Mouse (Mus musculus) T-helper 17 cell (primary cell): ENCODE data around the gene Chpf2.

ENCODE experiments used
- in situ Hi-C, 2 experiments: fragments of 300-600 bp; cut with MboI, MseI; formaldehyde crosslinking; loops; 1 replicate in 1 of 2; 2 replicates in 1 of 2; pipeline ENCODE4 v1.15.1; 2025; ENCODE audit warnings: high pct_unique_total_duplicates in 2 of 2

Chpf2 gene

DNA sequence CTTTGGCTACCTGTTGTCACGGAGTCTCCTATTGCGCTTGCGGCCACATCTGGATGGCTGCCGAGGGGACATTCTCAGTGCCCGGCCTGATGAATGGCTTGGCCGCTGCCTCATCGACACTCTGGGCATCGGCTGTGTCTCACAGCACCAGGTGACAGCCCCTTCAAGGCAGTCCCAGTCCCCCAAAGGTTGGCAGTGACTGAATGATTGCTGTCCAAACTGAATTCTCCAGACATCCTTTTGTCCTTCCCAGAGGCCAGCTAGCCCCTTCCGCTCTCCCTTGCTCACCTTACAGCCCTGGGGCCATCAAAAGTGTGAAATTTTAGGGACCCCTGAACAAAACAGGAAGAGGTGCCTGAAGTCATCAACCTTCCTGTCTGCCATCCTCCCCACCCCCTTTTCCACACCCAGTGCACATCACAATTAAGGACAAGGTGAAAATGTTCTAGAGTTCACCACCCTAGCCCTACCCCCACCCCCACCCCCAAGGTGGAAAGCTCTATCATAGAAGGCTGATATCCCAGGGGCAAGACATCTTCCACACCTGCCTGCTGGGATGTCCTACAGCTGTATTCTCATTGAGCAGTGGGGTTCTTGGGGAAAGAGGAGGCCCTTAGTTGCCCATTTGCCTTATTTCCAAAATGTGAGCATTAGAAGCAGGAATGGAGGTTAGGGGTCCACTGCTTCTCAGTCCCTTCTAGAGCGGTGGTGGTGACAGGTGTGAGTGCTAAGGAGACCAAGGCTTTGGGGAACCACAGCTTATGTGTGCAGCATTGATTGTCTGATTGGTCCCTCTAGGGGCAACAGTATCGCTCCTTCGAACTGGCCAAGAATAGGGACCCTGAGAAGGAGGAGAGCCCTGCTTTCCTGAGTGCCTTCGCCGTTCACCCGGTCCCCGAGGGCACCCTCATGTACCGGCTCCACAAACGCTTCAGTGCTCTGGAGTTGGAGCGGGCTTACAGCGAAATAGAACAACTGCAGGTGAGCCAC, 3.3 kb downstream of the Chpf2 start:
- in situ Hi-C loops, result loop anchor here in 1 of 2 experiments (25.0 kb wide), 1 partner anchor 1178 kb away; no protein-coding TSS in a partner anchor

GRCm38 (mm10) chr5:24591268-24591721, 4.8 kb downstream of the Chpf2 start:
- in situ Hi-C loops, result loop anchor here in 1 of 2 experiments (25.0 kb wide), 1 partner anchor 1179 kb away; no protein-coding TSS in a partner anchor

GRCm38 (mm10) chr5:24591796-24592470, 5.4 kb downstream of the Chpf2 start:
- in situ Hi-C loops, result loop anchor here in 1 of 2 experiments (25.0 kb wide), 1 partner anchor 1180 kb away; no protein-coding TSS in a partner anchor

DNA sequence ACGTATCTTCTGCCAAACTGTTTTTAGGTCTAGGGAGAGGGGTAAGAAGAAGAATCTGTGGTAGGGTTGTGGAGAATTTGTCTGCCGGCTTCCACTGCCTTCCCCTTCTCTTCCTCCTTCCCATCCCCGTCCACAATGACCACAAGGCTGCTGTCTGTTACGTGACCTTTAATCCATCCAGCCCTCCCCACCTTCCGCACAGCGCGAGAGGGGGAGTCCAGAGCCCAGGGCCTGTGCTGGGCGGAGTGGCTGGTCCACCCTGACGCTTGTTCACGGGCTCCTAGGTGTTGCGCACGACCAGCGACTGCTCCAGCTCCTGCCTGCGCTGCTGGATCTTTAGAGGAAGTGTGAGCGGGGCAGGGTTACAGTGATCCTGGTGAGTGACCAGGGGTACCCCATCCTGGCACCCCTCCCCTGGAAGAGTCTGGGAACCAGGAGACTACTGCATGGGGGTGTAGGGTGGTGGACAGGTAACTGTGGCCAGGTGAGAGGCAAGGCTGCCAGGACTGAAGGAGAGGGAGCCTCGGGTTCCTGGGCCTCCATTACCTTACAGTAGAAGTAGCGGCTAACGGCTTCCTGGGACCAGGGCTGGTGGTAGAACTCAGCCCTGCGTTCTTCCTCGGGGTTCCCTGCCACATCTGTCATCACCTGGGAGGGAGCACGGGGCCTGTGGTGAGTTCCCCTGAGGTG, 6.1 kb downstream of the Chpf2 start:
- in situ Hi-C loops, result loop anchor here in 1 of 2 experiments (25.0 kb wide), 1 partner anchor 1180 kb away; no protein-coding TSS in a partner anchor

- in situ Hi-C loops, result loop anchor here in 1 of 2 experiments (25.0 kb wide), 1 partner anchor 1181 kb away; no protein-coding TSS in a partner anchor
Observed at GRCm38 (mm10) chr5:24593230-24593629, 6.7 kb downstream of the Chpf2 start.

DNA sequence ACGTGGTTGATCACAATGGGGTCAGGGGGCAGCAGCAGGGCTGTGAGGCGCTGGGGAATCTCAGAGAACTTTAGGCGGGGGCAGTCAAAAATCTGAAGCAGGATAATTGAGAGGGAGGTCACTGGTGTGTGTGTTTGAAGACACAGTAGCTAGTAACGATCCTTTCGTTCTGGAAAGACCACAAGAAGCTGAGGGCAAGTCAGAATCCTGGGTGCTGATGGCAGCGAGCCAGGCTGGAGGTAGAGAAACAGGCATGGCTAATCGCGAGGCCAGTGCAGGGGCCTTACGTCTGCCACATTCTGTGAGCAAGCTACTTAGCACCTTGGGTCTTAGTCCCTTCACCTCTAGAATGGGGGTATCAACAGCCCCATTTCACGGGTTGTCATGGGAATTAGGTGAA, 7.4 kb downstream of the Chpf2 start:
- in situ Hi-C loops, result loop anchor here in 1 of 2 experiments (25.0 kb wide), 1 partner anchor 1182 kb away; no protein-coding TSS in a partner anchor

DNA sequence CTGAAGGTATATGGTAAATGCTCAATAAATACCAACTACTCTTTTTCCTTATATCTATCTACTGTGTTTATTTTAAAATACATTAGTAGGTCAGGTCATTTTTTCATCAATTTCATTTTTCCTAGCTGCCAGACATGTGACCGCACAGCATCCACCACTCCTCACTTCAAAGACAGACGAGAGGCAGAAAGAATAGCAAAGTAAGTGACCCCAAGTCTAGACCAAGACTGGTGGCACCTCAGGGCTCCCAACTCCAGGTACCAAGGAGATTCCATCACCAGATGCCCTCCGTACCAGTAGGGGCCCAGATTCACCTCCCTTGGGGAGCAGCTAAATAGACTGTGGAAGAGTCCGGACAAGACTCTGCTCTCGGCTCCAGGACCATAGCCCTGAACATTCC, 7.8 kb downstream of the Chpf2 start:
- in situ Hi-C loops, result loop anchor here in 1 of 2 experiments (25.0 kb wide), 1 partner anchor 1182 kb away; no protein-coding TSS in a partner anchor

DNA sequence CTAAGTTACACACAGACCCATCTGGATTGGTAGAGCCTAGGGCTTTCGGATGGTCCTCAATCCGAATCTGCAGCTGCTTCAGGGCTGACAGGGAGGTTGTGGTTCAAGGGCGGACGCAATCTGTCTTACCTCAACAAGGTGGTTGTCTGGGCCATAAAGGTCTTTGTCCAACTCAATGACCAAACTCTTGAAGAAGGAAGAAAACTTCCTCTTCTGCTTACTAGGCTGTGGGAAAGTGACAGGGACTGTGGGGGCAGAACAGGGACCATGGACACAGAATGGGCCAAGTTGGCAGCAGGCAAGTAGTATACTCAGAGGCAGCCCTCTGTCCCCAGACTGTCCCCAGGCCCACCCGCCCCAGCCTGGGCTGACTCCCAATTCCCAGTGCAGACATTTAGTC, 8.7 kb downstream of the Chpf2 start:
- in situ Hi-C loops, result loop anchor here in 1 of 2 experiments (25.0 kb wide), 1 partner anchor 1183 kb away; no protein-coding TSS in a partner anchor

GRCm38 (mm10) chr5:24595786-24596380, 9.3 kb downstream of the Chpf2 start:
- in situ Hi-C loops, result loop anchor here in 1 of 2 experiments (25.0 kb wide), 1 partner anchor 1184 kb away; no protein-coding TSS in a partner anchor

- in situ Hi-C loops, result loop anchor here in 1 of 2 experiments (25.0 kb wide), 1 partner anchor 1184 kb away; no protein-coding TSS in a partner anchor
Observed at GRCm38 (mm10) chr5:24596519-24597171, 10.1 kb downstream of the Chpf2 start.

DNA sequence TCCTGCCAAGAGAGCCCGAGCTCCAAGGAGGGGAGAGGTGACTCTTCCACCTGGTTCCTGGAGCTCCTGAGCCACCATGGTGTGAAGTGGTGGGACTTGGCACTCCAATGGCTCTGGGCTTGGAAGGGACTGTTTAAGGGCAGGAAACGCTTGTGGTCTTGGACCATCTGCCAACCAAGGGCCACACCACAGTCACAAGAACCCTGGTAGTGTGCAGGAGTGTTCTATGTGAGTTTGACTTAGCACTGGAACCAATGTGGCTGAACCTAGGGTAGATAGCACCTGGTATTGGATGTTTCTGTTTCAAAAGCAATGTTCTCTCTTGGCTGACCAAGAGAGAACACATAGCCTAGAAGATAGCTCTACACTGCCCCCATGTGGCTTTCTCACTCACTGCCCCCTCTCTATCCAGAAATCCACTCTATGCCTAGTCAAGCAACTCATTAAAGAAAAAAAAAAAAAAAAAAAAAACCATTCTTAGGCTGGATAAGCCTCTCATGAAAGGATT, 10.7 kb downstream of the Chpf2 start:
- in situ Hi-C loops, result loop anchor here in 1 of 2 experiments (25.0 kb wide), 1 partner anchor 1185 kb away; no protein-coding TSS in a partner anchor

DNA sequence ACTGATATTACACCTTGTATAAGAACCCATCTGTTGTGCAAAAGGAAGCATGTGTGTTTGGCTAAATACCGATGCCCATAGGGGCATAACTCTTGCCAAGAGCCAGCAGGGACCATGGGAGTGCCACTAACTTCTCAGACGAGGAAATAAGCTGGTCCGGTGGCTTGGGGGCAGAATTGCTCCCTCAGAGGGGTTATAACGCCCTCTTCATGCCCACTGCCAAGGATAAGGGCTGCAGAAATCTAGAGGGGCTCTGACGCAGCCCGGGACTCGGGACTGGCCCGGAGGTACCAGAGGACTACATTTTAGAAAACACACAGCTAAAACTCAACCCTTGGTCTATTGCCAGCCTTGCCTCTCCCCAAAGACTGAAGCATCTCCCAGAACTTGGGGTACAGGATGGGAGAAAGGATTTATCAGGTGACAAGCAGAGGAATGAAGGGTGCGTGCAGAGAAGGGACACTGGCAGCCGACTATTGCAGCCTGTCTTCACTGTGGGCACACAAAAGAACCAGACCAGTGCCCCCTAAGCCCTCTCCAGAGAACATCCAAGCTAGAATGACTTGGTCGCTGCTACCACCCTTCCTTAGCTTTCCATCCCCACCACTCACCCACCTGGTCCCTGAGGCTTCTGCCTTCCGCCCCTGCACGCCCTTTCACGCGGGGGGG, 11.5 kb downstream of the Chpf2 start:
- in situ Hi-C loops, result loop anchor here in 1 of 2 experiments (25.0 kb wide), 1 partner anchor 1186 kb away; no protein-coding TSS in a partner anchor

DNA sequence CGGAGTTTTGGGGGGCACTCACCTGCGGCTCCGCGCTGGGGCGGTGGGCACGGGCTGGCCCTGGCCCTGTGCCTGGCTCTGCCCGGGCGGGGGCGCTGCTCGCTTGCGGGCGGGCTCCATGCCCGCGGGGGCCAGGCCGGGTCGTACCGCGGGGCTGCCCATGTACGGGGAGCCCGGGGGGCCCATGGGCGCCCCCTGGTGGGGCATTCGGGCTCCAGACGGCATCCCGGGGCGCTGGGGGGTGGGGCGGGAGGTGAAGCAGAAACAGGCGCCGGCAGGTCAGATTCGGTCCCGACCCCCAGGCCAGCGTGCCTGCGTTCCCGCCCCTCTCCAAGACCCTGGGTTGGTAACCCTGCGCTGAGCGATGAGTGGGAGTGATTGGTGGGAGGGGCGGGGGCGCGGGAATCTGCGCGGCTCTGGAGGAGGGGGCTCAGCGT, 12.0 kb downstream of the Chpf2 start:
- in situ Hi-C loops, result loop anchor here in 1 of 2 experiments (25.0 kb wide), 1 partner anchor 1186 kb away; no protein-coding TSS in a partner anchor

DNA sequence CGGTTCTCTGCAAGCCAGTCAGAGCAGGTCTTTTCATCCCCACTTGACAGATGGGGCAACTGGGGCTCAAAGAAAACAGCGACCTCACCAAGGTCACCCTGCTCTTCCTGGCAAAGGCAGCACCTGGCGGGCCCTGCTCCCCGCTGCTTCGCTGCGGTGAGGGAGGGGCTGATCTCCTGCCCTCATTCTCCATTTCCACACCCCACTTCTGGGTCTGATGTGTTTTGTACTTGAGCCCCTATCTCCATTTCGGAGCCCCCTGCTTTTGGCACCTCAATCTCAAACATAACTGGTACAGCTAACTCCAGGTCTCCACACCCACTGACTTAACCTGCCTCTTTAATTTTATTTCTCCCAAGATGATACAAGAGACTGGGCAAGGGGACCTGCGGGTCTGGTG, 12.6 kb downstream of the Chpf2 start:
- in situ Hi-C loops, result loop anchor here in 1 of 2 experiments (25.0 kb wide), 1 partner anchor 1187 kb away; no protein-coding TSS in a partner anchor

GRCm38 (mm10) chr5:24600236-24600635, 13.7 kb downstream of the Chpf2 start:
- in situ Hi-C loops, result no loop called here

DNA sequence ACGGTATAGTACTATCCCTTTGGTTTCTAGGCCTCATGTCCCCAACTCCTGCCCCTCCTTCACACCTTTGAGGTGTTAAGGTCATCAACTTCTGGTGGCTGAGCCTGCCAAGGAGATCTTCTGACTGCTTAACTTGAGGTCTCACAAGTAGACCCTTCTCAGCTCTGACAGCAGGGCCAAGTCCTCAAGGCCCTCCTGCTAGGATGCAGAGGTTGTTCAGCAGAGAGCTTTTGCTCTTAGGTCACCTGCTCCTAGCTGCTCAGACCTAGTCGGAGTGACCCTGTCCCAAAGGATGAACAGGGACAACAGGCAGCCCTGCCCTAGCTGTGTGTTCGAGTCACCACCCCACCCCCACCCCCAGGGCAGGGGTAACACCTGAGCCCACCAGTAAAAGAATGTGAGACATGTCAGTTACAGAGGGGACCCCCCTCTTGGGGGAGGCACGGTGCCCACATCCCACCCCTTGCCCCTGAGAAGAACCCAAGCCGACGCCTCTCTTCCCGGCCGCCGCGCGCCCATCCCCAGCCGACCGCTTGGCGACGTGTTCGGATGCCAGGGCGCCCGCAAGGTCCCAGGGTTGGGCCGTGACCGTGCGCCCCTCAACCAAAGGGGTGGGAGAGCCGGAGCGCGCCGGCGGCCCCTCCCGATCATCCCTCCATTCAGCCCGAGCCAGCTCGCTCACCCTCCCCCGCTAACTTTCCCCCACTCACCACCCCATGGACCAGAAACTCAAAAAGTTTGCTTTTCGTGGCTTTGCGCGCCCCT, 14.7 kb downstream of the Chpf2 start:
- in situ Hi-C loops, result no loop called here

GRCm38 (mm10) chr5:24601911-24602750, 15.6 kb downstream of the Chpf2 start:
- in situ Hi-C loops, result no loop called here
